Mouse (Mus musculus): ENCODE data around the gene Psap.
A peak's percentile ranks its signal among the peaks of the same experiment; 100 is the strongest.

Psap gene

GRCm38 (mm10) chr10:60287726-60288125 is 10.3 kb downstream of the Psap start:
- DNase-seq (ENCODE audit: low read depth, low spot score): no peak

DNA sequence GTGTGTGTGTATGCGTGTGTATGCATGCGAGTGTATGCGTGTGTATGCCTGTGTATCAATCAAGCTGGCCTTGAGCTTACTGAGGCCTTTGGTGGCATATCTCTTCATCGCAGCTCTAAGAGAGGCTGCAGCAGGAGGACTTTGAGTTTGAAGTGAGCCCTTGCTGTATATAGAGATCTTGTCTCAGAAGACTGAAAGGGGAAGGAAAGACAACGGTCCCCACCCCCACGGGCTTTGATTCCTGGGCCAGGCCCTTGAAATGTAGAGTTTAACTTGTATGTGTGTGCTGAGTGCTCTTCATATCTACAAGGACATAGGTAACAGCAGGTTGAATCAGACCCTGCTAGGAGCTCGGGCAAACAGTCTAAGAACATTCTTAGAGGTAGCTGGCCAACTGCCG is 11.8 kb downstream of the Psap start:
- no peak for DNase-seq (ENCODE audit: low read depth, low spot score)

DNA sequence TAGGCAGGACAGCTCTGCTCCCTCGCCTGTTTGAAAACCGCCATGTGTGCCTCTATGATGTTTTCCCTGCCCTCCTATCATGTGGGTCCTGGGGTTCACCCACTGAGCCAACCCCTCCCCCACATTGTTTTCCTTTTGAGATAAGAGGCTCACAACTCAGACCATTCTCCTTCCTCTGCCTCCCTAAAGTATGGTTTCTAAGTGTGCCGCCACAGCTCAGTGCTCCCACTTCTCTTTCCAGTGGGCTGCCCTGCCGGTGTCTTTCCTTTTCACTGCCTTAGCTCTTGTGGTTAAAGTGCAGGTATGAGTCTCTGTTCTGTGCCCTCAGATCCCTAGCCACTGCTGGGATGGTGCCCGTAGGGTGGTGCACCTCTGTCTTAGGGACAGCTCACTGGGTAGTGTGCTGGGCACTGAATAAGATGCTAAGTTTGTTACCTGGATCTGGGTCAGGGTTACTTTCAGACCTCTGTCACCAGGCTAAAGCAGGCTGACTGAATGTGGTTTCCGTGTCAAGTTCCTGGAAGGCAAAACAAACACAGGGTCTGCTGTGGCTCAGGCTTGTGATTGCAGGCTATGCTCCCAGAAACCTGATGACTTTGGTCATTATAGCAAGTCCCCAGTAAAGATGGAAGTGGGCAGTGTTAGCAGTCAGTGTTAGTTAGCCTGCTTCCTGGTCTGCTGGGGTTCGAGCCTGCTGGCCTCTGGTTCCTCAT is 12.8 kb downstream of the Psap start:
- no peak for DNase-seq (ENCODE audit: low read depth, low spot score)

GRCm38 (mm10) chr10:60290739-60291110 is 13.3 kb downstream of the Psap start:
- no peak for DNase-seq (ENCODE audit: low read depth, low spot score)

- no peak for DNase-seq (ENCODE audit: low read depth, low spot score)
Measured at GRCm38 (mm10) chr10:60292209-60292608, 14.8 kb downstream of the Psap start.

DNA sequence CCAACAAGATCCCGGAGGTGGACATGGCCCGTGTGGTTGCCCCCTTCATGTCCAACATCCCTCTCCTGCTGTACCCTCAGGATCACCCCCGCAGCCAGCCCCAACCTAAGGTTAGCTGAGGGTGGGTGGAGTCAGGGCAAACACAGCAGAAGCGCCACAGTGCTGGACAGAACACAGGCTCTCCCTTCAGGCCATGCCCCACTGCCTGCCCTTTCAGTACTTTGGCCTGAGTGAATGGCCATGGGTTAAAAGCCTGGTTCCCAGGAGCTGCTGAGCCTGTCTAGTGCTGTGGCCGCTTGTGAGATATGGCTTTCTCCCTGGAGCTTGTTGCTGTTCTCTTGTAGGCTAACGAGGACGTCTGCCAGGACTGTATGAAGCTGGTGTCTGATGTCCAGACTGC is 17.2 kb downstream of the Psap start:
- DNase-seq (ENCODE audit: low read depth, low spot score): no peak

GRCm38 (mm10) chr10:60295356-60295755 is 17.9 kb downstream of the Psap start:
- DNase-seq (ENCODE audit: low read depth, low spot score): no peak

DNA sequence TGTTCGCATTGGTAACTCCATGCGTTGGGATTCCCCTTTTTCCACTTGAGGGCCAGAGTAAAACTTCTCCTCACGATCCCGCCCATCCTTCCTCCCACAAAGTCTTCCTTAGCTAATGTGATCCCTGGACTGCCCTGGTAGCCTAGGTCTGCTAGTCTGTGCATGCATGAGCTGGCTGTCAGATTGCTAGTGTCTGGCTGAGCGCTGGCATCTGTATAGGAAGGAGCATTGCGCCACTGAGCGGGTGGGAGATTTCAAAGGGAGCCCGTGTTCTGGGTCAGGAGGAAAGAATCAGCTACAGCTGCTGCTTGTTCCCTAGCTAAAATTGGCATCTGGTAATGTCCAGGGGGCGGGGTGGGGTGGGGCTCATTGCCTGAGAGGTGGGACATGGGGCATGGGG is 18.6 kb downstream of the Psap start:
- DNase-seq (ENCODE audit: low read depth, low spot score): no peak

- no peak for DNase-seq (ENCODE audit: low read depth, low spot score)
Measured at GRCm38 (mm10) chr10:60299636-60300035, 22.2 kb downstream of the Psap start.

DNA sequence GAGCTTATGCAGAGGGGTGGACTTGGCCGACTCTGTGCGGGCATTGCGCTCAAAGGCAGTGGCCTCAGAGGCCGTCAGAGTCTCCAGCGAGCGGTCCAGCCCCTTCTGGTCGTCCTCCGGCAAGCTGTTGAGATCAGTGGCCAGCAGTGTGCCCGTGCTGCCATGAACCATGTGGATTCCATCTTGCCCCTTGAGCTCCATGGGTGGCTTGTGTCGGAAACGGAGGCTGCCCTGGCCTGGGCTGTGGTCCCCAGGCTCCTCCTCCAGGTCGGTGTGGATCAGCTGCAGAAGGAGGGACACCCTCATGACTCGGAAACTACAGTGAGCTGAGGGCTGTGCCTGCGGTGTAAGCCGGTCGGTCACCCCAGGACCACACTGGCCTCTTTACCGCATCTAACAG is 26.0 kb downstream of the Psap start:
- DNase-seq (ENCODE audit: low read depth, low spot score): no peak

DNA sequence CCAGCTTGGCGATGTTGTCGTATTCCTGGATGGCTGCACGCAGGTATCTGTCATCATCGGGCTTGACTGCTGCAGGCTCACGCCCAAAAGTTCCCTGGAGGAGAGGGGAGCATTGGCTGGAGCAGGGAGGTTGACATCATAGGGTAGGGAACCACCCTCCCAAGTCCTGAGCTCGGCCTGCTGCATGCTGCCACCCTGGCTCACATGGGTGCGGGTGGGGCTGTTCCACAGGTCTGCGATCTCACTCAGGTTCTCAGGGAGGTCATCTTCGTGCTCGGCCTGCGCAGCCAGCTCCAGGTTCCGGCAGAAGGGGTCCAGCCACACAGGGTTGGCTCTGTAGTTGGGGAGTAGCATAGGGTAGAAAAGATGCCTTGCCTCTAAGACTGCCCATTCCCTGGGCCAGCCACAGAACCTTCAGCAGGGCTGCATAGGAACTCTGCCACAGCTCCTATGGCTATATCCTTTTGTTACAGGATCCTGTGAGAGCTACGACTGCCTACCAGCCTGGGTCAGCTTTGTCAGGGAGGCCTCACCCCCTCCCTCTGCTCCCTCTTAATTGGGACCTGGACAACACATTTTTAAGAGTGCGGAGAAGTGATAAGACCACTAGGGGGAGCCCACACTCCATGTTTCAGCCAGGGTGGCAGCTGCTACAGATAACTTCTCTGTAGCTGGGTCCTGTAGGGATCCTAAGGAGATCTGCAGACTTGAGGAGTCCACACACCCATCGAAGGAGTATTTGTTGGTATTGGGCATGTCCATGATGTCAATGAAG is 27.6 kb downstream of the Psap start:
- DNase-seq (ENCODE audit: low read depth, low spot score): peak; percentile 56

- no peak for DNase-seq (ENCODE audit: low read depth, low spot score)
Measured at GRCm38 (mm10) chr10:60310629-60311028, 33.2 kb downstream of the Psap start.

DNA sequence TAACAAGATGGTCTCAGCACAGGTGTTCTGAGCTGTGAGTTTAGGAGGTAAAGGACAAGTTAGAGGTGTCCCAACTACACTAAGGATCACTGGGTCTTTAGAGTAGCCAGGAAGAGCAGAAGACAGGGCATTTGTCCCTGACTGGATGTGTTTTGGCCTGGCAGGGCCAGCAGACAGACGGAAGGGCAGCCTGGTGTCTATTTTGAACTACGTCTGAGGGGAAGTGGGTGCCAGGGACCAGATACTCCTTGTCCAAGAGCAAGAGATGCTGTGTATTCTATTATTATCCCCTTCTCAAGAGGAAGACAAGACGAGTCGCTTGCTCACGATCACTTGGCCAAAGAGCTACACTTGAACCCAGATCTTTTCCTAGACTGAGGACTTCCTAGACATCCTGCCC is 36.2 kb downstream of the Psap start:
- no peak for DNase-seq (ENCODE audit: low read depth, low spot score)

GRCm38 (mm10) chr10:60316166-60316565 is 38.7 kb downstream of the Psap start:
- no peak for DNase-seq (ENCODE audit: low read depth, low spot score)

DNA sequence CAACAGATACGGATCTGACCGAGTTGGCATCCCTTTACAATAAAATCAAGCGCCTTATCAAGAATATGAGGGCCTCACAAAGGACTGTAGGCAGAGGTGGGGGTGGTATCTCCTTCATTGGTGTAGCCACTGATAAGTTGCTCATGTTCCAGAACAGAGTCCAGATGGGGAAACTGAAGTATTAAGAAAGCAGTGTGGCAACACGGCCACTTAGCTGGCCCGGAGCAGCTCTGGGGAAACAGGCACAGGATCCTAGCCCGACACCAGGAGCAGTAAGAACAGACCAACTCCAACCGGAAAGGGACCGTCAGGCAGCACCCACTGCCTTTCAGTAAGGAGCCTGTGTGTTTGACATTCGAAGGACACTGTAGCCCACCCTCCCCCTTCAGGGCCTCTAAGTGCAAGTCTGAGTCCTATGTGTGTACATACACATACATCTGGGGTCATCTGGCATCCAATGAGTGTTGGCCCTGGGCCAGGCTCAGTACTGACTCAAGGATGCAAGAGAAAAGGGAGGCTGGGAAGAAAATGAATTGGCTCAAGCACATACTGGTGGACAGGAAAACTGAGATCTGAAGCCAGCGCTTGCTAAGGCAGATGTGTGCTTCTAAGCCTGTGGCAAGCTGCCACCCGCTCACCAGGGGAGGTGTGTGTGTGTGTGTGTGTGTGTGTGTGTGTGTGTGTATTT is 51.7 kb downstream of the Psap start:
- no peak for DNase-seq (ENCODE audit: low read depth, low spot score)

DNA sequence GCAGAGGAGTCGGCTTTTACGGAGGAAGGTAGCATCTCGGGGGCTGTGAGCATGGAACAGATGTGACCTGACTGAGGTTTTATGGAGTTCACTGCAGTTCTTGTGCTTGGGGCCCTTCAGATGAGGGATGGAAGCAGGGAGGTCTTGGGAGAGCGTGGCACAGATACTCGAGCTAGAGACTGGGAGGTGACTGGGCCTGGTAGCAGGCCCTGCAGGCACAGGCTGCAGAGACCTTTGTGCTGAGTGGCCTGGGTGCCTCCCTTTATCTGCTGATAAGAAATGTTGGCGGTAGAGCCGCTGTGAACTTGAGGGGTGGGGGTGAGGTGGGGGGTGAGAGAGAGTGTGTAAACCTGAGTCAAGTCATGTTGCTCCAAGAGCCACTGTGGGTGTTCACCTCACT is 57.2 kb downstream of the Psap start:
- DNase-seq (ENCODE audit: low read depth, low spot score): no peak

GRCm38 (mm10) chr10:60335021-60335420 is 57.6 kb downstream of the Psap start:
- no peak for DNase-seq (ENCODE audit: low read depth, low spot score)

DNA sequence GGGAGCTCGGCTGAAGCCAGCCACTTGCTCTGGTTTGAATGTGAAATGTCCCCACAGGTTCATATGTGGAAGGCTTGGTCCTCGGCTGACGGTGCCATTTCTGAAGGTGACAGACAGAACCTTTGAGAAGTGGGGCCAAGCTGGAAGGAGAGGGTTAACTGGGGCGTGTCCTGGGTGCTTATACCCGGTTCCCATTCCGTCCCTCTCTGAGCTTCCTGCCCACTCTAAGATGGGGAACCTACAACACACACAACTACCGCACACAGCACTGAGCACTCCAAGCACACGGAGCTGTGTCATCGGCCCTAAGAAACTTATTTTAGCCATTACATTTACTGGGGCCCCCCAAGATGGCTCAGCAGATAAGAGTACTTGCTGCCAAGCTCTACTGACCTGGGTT is 64.1 kb downstream of the Psap start:
- DNase-seq (ENCODE audit: low read depth, low spot score): no peak

DNA sequence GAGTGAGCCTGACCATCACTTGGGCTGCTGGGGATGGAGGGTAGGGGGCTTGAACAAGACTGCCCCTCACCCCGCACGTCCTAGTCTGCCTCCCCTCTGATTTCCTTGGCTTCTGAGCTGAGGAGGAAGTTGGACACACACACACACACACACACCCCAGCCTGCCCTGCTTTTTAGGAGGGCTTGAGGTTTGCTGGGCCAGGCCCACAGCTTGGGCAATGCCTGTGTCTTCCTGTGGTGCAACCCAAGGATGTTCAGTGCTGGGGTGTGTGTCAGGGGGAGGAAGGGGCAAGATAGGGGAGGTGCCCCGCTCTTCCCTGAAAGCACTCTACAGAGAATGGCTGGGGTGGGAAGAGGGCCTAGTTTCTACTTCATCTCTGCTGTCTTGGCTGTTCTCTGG is 66.7 kb downstream of the Psap start:
- no peak for DNase-seq (ENCODE audit: low read depth, low spot score)

- DNase-seq (ENCODE audit: low read depth, low spot score): no peak
Measured at GRCm38 (mm10) chr10:60346056-60346455, 68.6 kb downstream of the Psap start.

DNA sequence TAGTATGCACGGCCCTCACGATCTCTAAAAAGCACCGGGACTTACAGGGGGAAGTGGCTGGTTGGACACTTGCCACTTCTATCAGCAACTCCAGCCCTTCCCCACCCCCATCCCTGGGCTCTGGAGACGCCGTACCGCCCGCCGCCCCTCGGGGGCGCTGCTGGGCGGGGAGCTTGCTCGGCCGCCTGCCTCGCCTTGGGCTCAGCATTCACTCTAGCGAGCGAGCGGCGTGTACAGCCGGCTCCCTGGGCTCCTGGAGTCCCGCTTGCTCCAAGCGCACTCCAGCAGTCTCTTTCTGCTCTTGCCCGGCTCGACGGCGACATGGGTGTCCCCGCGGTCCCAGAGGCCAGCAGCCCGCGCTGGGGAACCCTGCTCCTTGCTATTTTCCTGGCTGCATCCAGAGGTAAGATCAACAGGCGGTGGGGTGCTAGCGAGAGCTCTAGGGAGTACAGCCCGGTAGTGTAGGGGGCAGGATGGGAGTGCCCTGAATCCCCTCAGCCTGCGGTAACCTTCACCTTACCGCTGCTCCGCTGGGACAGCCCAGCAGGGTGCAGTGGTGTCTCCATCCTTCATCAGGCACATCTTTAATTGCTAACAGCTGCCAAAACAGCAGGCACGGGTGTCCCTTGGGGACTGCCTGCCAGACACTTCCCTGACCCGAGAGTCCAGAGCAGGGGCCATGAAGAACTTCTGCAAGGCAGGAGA is 69.4 kb downstream of the Psap start, which contains the start of gene Vsir:
TSS of gene Vsir (plus strand) at position 151 of the 705 bp plus-strand sequence.
- DNase-seq (ENCODE audit: low read depth, low spot score): peak; percentile 68
